Mouse (Mus musculus): Measurements from ENCODE around the gene Btbd18. TPM values are rescaled to one million over a fixed set of nuclear protein-coding genes. Genes with fewer than 3 reads are reported as not detected.
"Not testable (repeated sequence)": the region's sequence is repeated elsewhere in the genome, so short reads cannot be mapped to it uniquely, and the experiment has no call there.

Gene Btbd18
- total RNA-seq, 2 experiments from 2014 or later: not detected

GRCm38 (mm10) chr2:84646138-84646537 is 12.7 kb upstream of the Btbd18 start:
- DNase-seq: no peak
- intact Hi-C loops (cut with DNase I): no loop called here

DNA sequence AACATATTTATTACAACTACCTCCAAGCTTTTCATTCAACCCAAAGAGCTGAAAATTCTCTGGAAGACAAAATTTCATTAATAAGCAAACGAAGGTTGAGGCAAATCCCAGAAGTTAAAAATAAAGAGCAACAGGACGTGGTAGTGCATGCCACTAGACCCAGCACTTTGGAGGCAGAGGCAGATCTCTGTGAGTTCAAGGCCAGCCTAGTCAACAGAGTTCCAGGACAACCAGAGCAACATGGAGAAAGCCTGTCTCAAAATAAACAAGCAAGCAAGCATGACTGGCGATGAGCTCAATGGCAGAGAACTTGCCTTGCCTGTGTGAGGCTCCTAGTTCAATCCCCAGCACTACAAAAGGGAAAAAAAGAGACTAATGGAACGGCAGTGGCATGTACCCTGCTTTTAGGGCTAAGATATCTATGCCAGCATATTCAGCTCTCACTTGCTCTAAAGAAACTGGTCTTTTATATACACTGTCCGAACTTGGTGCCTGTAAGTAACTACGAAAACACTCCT is 11.8 kb upstream of the Btbd18 start:
- DNase-seq: no peak
- intact Hi-C loops (cut with DNase I): no loop called here

DNA sequence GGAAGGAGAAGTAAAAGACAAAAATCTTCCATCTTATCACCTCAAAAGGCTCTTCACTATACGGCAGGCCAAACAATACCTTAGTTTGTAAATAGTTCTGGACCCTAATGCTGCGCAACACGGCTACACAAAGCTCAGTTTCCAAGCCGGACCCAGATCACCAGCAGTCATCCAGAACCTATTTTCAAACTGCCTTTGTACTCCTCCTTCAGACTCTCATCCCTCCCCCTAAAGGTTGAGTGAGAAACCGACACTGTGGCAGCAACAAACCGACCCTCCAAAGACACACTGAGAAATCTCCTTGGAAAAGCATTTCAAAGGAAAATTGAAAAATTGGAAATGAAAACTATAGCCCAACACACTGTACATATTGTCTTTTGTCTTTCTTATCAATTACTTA is 10.5 kb upstream of the Btbd18 start:
- no peak for DNase-seq
- intact Hi-C loops (cut with DNase I): no loop called here

DNA sequence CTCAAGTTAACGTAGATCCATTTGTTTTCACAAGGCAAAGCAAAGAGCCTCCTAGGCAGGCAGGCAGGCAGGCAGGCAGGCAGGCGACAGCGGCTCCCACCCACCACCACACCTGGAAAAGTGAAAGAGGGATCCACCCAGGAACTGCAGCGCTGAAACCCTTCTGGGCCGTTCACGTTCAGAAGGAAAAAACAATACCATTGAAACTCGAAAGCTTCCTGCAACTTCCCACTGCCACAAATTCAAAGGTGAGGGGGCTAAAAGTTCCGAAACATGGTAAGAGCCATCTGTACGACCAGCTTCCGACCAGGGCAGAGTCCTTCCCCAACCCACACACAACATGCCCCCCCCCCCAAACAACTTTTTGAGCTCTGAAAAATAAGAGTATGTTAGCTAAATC is 9.2 kb upstream of the Btbd18 start:
- intact Hi-C loops (cut with DNase I): no loop called here
- no peak for DNase-seq

DNA sequence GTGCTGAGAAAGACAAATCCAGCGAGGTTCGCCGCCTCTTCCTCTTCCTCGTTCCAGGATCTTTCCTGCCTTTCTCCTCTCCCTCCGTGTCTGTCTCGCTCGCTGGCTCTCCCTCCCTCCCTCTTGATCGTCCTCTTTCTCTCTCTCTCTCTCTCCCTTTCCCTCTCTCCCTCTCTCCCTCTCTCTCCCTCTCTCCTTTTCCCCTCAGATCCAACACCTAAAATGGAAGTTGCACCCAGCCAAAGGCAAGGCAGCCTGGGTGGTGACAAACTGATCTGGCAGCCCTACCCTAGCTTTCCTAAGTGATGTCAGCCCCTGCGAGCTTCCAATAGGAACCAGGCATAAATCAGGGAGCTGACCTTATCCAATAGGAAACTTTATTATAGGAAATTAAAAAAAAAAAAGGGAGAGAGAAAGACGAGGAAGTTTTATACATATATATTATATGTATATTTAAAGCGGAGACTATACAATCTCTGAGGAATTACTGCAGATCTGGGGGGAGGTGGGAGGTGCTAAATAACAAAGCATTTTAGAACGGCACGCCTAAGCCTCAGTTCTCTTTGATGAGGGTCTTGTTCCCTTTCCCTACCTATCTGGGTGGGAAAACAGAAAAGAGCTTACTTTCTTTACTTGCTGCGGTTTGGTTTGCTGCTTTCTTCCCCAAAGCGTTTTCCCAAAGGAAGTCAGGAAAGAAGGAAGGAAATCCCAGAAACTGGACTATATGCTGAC is 8.2 kb upstream of the Btbd18 start, which contains the start of gene Ctnnd1:
Gene Ctnnd1 (minus strand): TSS at position 302 of the 732 bp plus-strand sequence.
- intact Hi-C loops (cut with DNase I): no loop called here
- peak; percentile 82 for DNase-seq

DNA sequence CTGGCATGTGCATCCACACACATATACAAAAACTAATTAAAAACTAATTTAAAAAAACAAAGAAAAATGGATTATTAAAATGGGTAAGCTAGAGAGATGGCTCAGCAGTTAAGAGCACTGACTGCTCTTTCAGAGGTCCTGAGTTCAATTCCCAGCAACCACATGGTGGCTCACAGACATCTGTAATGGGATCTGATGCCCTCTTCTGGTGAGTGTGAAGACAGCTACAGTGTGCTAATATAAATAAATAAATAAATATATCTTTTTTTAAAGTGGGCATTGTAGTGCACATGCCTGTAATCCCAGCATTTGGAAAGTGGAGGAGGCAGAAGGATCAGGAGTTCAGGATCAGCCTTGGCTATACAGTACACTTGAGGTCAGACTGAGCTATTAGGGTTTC is 5.5 kb upstream of the Btbd18 start:
- intact Hi-C loops (cut with DNase I): no loop called here
- DNase-seq: no peak

GRCm38 (mm10) chr2:84655864-84656263 is 3.0 kb upstream of the Btbd18 start:
- intact Hi-C loops (cut with DNase I): no loop called here
- no peak for DNase-seq

DNA sequence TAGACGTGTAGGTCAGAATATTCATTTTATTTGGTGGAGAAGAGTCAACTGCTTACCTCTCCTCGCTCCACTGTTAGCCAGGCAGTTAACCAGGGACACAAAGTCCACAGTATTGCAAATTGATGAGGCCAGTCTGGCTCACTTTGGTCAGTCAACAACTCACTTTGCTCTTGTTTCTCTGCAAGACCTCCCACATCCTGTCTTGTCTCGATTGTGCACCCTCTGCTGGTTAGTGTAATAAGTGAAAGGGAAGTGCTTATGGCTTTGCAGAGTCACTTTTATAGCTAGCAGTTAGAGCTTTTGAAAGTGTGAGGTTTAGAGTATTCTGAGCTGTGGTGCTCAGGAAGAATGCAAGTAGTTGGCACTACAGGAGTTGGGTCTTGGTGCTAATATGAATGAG is 1.4 kb downstream of the Btbd18 start:
- intact Hi-C loops (cut with DNase I): loop anchor here (5.0 kb wide), 2 partner anchors 43 to 203 kb away; no protein-coding TSS in a partner anchor
- no peak for DNase-seq

DNA sequence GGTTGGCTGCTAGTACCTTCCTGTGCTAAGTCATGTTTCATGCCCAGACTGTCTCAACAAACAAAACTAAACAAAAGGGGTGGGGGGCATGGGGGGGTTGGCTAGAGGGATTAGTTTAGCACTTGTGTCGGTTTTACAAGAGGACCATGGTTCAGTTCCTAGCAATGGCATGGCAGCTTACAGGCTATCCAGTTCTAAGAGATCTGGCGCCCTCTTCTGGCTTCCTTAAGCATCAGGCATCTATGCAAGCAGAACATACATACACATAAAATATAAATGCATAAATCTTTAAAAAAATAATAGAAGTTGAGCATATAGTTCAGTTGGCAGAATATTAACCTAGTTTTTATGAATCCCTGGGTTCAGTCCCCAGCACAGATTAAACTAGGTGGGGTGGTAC is 4.0 kb downstream of the Btbd18 start:
- intact Hi-C loops (cut with DNase I): loop anchor here (5.0 kb wide), 2 partner anchors 46 to 206 kb away; no protein-coding TSS in a partner anchor
- DNase-seq: peak; percentile 51

- DNase-seq: no peak
- intact Hi-C loops (cut with DNase I): no loop called here
Measured at GRCm38 (mm10) chr2:84666081-84666480, 7.2 kb downstream of the Btbd18 start.

GRCm38 (mm10) chr2:84669828-84670568 is 11.1 kb downstream of the Btbd18 start:
- intact Hi-C loops (cut with DNase I): no loop called here
- DNase-seq: no peak

- peak; percentile 93 for DNase-seq
- intact Hi-C loops (cut with DNase I): no loop called here
Measured at GRCm38 (mm10) chr2:84670569-84670933, 11.7 kb downstream of the Btbd18 start, which contains the start of gene Selenoh. Gene Selenoh, minus strand, starts transcription at chr2:84670770.

GRCm38 (mm10) chr2:84671535-84671934 is 12.7 kb downstream of the Btbd18 start:
- DNase-seq; intact Hi-C loops (cut with DNase I): not testable (repeated sequence)

- DNase-seq: no peak
- intact Hi-C loops (cut with DNase I): no loop called here
Measured at GRCm38 (mm10) chr2:84677270-84677967, 18.5 kb downstream of the Btbd18 start.

GRCm38 (mm10) chr2:84677968-84678880 is 19.3 kb downstream of the Btbd18 start, which contains the start of the genes Gm28635 and Med19:
Gene Gm28635, minus strand, starts transcription at chr2:84678041.
Gene Med19, plus strand, starts transcription at chr2:84678402.
- intact Hi-C loops (cut with DNase I): no loop called here

GRCm38 (mm10) chr2:84679016-84679415 is 20.1 kb downstream of the Btbd18 start, which contains the start of gene Tmx2:
Gene Tmx2, minus strand, starts transcription at chr2:84679140.
- no peak for DNase-seq
- intact Hi-C loops (cut with DNase I): no loop called here

More at GRCm38 (mm10) chr2:84677968-84678880, 19.3 kb downstream of the Btbd18 start, which contains the start of the genes Gm28635 and Med19:
- DNase-seq: peak; percentile 90

GRCm38 (mm10) chr2:84682605-84683183 is 23.8 kb downstream of the Btbd18 start:
- DNase-seq: no peak
- intact Hi-C loops (cut with DNase I): no loop called here

DNA sequence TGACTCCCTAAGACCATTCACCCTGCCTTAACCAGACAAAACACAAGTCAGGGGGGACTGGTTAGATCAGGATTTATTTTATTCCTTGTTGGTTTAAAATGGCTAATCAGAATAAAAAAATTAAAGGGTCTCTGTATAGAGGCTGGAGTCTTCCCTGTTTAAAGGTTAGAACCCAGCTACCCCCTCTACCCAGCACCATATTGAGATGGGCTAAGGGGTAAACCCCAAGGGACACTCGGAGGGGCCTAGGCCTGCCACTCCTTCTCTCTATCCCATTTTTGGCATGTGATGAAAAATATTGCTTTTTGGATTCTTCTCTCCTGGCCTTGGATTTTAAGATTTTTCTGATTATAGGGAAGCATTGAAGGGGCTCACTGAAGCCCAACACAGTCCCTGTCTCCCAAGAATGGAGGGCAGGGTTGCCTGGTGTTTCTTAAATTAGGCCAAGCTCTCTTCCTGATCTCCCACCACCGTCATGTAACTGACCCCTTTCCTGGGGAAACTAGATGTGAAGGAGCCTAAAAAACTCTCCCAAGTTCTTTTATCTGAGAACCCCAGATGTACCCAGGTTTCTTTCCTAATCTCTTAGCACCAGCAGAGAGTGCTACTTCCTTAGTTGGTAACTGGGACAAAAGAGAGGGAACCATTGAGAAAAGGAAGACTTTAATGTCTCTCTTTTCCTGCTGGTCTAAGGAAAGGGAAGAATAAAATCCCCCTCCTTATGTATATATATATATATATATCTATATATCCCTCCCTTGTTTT is 29.4 kb downstream of the Btbd18 start:
- intact Hi-C loops (cut with DNase I): no loop called here
- no peak for DNase-seq
